Mouse (Mus musculus) embryonic facial prominence, embryonic 14.5 days (tissue): ENCODE measurements at regions not wholly inside any gene's neighbourhood (a gene's known extent, or its start where the extent isn't known, plus 50 kb on each side); places are given as distances from the start of the nearest gene placed in this dataset.
A peak's percentile ranks its signal among the peaks of the same experiment; 100 is the strongest.
"Not testable (repeated sequence)": the region's sequence is repeated elsewhere in the genome, so short reads cannot be mapped to it uniquely, and the experiment has no call there.

Experiments used
- ATAC-seq: fragments of 200-750 bp; cut with Nextera tagmentation; 2 replicates; pipeline ENCODE4 v1.8.0; 2017; ENCODE audit warnings: low read depth, moderate number of reproducible peaks, moderate TSS enrichment
- DNase-seq: peaks from one replicate; pipeline ENCODE4 v3.0.0-alpha.2; 2015; ENCODE audit warnings: low spot score
- H3K27ac ChIP-seq: fragments of 300-500 bp; sonication (generic); replicated peaks from 2 replicates; pipeline ENCODE4 v1.5.1; 2014; ENCODE audit warnings: low read depth, mild to moderate bottlenecking, low read length, moderate library complexity
- H3K27me3 ChIP-seq: fragments of 300-500 bp; sonication (generic); replicated peaks from 2 replicates; pipeline ENCODE4 v1.6.1; 2014; ENCODE audit warnings: low read length; ENCODE audit not compliant: control insufficient read depth, insufficient read depth
- H3K36me3 ChIP-seq: fragments of 300-500 bp; sonication (generic); 2 replicates; pipeline ENCODE4 v1.6.1; 2014; ENCODE audit warnings: low read length, mixed read lengths; ENCODE audit not compliant: control insufficient read depth, insufficient read depth
- H3K4me1 ChIP-seq: fragments of 300-500 bp; sonication (generic); 2 replicates; pipeline ENCODE4 v1.6.1; 2014; ENCODE audit warnings: antibody characterized with exemption, low read length; ENCODE audit not compliant: control insufficient read depth, insufficient read depth
- H3K4me2 ChIP-seq: fragments of 300-500 bp; sonication (generic); 2 replicates; pipeline ENCODE4 v1.6.1; 2014; ENCODE audit warnings: low read depth, mild to moderate bottlenecking, low read length, moderate library complexity, mixed read lengths
- H3K4me3 ChIP-seq: fragments of 300-500 bp; sonication (generic); 2 replicates; pipeline ENCODE4 v1.5.1; 2014; ENCODE audit warnings: low read depth, mild to moderate bottlenecking, low read length
- H3K9ac ChIP-seq: fragments of 300-500 bp; sonication (generic); 2 replicates; pipeline ENCODE4 v1.6.1; 2014; ENCODE audit warnings: low read depth, mild to moderate bottlenecking, low read length, moderate library complexity, mixed read lengths
- H3K9me3 ChIP-seq: fragments of 300-500 bp; sonication (generic); 2 replicates; pipeline ENCODE4 v1.6.1; 2016; ENCODE audit warnings: low read length; ENCODE audit not compliant: control insufficient read depth
- WGBS: fragments of 180-500 bp; shearing (Covaris S2); extraction: QIAGEN DNeasy Blood & Tissue Kit; methylation state at CpG from one replicate; pipeline ENCODE4 v1.1.7; 2014; 5-methylcytosine and 5-hydroxymethylcytosine counted together

GRCm38 (mm10) chr16:63143851-63144250 is 289.7 kb downstream of the Pros1 start:
- Histone ChIP-seq H3K4me1 (no peaks in the 10 kb centered on the region), H3K9ac (no peak overlapping the region), H3K4me3 (no peak overlapping the region), H3K27me3 (no peaks in the 10 kb centered on the region), H3K27ac (no peak overlapping the region), H3K36me3 (no peaks in the 10 kb centered on the region), H3K4me2 (no peak overlapping the region), H3K9me3 (no peaks in the 10 kb centered on the region)
- ATAC-seq (no peak), DNase-seq (no peak)
- 57% methylated on average over 3 of the region's 3 CpGs for WGBS

DNA sequence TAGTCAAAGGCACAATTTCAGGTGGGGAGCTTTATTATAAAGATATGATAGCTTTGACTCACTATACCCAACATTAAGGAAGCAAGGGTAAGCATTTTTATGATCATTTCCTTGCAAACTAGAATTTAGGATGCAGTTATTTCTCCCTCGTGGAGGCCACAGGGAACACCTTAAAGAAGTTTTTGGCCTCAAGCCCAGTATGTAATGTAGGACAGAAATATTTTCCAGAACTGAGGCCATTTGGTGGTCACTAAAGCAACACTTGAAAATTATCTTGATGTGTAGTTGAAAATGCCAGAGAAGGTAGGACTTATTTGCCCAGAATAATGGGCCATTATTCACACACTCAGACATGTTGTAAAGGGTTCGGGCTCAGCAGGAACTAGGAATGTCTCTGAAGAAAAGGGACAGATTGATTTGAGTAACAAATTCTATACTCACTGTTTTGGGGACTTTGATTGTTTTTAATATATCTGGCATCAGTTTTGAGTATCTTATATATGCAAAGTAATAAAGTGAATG is 301.3 kb downstream of the Pros1 start:
- Histone ChIP-seq H3K27ac (no peak overlapping the region), H3K9ac (no peak overlapping the region), H3K4me1 (no peaks in the 10 kb centered on the region), H3K9me3 (no peaks in the 10 kb centered on the region), H3K4me2 (no peak overlapping the region), H3K27me3 (no peaks in the 10 kb centered on the region), H3K36me3 (no peaks in the 10 kb centered on the region), H3K4me3 (no peak overlapping the region)
- no peak for ATAC-seq
- DNase-seq: peak; percentile 43
- 49% methylated on average over 2 of the region's 2 CpGs for WGBS

DNA sequence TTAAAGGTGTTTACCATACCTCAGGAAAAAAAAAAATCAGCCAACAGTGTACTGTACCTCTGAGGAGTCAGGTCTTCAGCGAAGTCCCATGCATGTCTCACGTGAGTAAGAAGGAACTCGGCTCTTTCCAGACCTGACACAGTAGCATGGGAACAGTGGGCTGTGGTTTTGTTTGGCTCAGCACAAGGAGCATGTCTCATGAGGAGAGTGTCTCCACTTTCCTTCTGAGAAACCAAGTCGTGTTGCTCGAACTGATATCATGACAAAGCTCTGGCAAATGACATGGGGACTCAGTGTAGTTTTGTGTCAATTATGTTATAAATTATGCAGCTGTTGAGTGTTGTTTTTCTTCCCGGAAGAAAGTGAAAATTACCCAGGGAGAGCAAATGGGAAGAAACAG is 316.0 kb downstream of the Pros1 start:
- no peak for DNase-seq
- no peak overlapping the region for H3K27ac ChIP-seq
- 59% methylated on average over 6 of the region's 6 CpGs for WGBS
- H3K4me2 ChIP-seq: no peak overlapping the region
- no peak for ATAC-seq
- H3K9me3 ChIP-seq: no peaks in the 10 kb centered on the region
- no peaks in the 10 kb centered on the region for H3K36me3 ChIP-seq
- no peaks in the 10 kb centered on the region for H3K27me3 ChIP-seq
- H3K4me1 ChIP-seq: no peaks in the 10 kb centered on the region; the same call in 1 of the 2 replicates
- no peak overlapping the region for H3K4me3 ChIP-seq
- H3K9ac ChIP-seq: no peak overlapping the region

GRCm38 (mm10) chr16:63179228-63179627 is 325.1 kb downstream of the Pros1 start:
- 47% methylated on average over 5 of the region's 5 CpGs for WGBS
- Histone ChIP-seq H3K9ac (no peak overlapping the region), H3K36me3 (no peaks in the 10 kb centered on the region), H3K9me3 (no peaks in the 10 kb centered on the region), H3K4me1 (no peaks in the 10 kb centered on the region; the same call in 1 of the 2 replicates), H3K27ac (no peak overlapping the region), H3K27me3 (no peaks in the 10 kb centered on the region), H3K4me3 (no peak overlapping the region), H3K4me2 (no peak overlapping the region)
- DNase-seq (peak; percentile 69), ATAC-seq (no peak)

DNA sequence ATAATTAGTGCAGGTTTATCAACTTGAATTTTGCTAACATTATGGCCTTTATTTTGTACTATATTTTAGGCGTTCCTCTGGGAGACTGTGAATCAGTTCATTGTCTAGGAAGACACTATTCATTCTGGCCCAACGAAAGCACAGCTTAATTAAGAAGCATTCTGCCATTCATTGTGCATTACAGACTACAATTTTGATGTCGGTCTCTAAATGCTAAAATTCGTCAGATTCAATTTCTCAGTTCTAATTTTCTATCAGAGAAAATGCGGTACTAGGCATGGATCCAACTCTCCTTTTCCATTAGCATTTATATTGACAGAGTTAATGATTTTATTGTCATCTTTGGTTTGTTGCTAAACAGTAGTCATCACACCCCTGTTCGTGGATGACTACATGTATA is 337.1 kb downstream of the Pros1 start:
- H3K4me3 ChIP-seq: no peak overlapping the region
- ATAC-seq (no peak), DNase-seq (no peak)
- H3K36me3 ChIP-seq: no peaks in the 10 kb centered on the region
- H3K4me2 ChIP-seq: no peak overlapping the region
- no peak overlapping the region for H3K9ac ChIP-seq
- H3K27me3 ChIP-seq: no peaks in the 10 kb centered on the region
- no peaks in the 10 kb centered on the region for H3K9me3 ChIP-seq
- H3K4me1 ChIP-seq: no peaks in the 10 kb centered on the region
- WGBS: 76% methylated on average over 6 of the region's 6 CpGs
- H3K27ac ChIP-seq: no peak overlapping the region

- 93% methylated on average over 1 of the region's 1 CpGs for WGBS
- no peak overlapping the region for H3K4me2 ChIP-seq
Measured at GRCm38 (mm10) chr16:63191623-63192022, 337.5 kb downstream of the Pros1 start.

DNA sequence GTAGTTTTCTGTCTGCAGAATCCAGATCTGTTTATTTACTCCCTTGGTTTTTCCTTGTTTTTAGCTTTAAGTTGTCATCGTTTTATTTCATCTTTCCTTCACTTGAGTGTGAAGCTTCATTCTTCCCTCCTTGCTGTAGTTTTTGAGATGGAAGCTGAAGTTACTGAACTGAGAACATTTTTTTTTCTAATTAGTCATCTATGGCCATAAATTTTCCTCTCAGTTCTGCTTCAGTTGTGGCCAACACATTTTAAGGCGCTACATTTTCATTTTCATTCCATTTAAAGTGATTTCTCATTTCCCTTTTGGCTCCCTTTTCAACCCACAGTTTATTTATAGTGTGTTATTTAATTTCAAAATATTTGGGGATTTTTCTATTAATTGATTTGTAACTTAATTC is 340.5 kb downstream of the Pros1 start:
- H3K4me2 ChIP-seq: no peak overlapping the region
- no peaks in the 10 kb centered on the region for H3K36me3 ChIP-seq
- ATAC-seq (no peak), DNase-seq (no peak)
- H3K9ac ChIP-seq: no peak overlapping the region
- H3K4me3 ChIP-seq: no peak overlapping the region
- 86% methylated on average over 2 of the region's 2 CpGs for WGBS
- H3K27me3 ChIP-seq: no peaks in the 10 kb centered on the region
- H3K4me1 ChIP-seq: no peaks in the 10 kb centered on the region
- H3K9me3 ChIP-seq: no peaks in the 10 kb centered on the region
- H3K27ac ChIP-seq: no peak overlapping the region

More at GRCm38 (mm10) chr16:63191623-63192022, 337.5 kb downstream of the Pros1 start:
- Histone ChIP-seq H3K9ac (no peak overlapping the region), H3K27me3 (no peaks in the 10 kb centered on the region), H3K27ac (no peak overlapping the region), H3K36me3 (no peaks in the 10 kb centered on the region), H3K9me3 (no peaks in the 10 kb centered on the region), H3K4me3 (no peak overlapping the region), H3K4me1 (no peaks in the 10 kb centered on the region)
- DNase-seq (no peak), ATAC-seq (no peak)

DNA sequence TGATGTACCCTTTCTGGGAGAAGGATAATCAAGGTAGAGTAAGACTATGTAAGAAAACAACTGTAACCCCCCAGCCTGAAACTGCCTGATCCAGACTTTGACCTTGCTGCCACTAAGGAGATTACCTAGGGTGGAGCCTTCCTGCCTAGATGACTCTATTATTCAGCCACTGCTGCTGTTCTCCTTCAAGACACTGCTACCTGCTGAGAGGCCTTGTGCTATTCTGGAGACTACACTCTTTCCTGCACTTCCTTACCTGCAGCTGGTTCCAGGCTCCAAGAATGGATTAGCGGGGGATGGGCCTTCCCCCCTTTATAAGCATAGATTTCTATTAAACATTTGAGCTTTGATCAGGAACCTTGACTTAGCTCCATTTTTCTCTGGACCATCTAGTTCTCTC is 359.4 kb downstream of the Pros1 start:
- not testable (repeated sequence) for H3K4me1 ChIP-seq, H3K9ac ChIP-seq, ATAC-seq, H3K9me3 ChIP-seq, DNase-seq, H3K27me3 ChIP-seq, H3K4me3 ChIP-seq, H3K4me2 ChIP-seq, H3K36me3 ChIP-seq, H3K27ac ChIP-seq
- WGBS: 87% methylated on average over 1 of the region's 1 CpGs

DNA sequence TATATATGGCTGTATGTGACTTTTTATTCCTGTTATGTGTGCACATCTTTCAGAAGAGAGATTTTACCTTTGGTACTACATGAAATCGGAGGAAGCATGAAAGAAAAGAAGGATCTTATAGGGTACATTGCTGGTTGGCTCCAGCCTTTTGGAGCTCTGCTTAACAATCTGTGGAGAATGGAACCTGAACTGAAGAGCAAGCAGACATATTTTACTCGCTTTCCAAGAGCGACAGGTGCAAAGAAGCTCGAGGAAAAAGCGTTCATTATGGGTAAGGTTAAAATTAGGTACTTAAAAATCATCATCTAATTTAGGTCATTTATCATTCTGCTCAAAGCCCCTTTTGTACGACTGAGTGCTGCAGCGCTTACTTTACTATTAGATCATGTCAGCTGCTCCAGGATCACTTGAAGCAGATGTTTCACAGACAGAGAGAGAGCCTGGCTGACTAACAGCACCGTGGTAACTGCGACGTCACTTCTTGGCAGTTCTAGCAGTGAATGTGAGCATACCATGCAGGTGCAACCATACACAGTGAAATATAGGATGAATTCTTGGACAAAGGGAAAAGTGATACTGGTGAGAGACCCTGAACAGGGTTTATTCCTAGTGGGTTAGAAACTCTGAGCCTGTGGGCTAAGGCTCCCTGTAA is 366.2 kb downstream of the Pros1 start:
- Histone ChIP-seq H3K27ac (no peak overlapping the region), H3K4me1 (peaks cover 9% of the 10 kb centered on the region), H3K9me3 (no peaks in the 10 kb centered on the region), H3K4me3 (no peak overlapping the region), H3K36me3 (no peaks in the 10 kb centered on the region), H3K4me2 (0 out of 2 replicates have a peak overlapping the region, but pooled peaks have one; percentile 10), H3K27me3 (no peaks in the 10 kb centered on the region), H3K9ac (no peak overlapping the region)
- ATAC-seq: peak; percentile 88
- DNase-seq: peak; percentile 80
- WGBS: 42% methylated on average over 10 of the region's 10 CpGs
